Mouse (Mus musculus) stomach, postnatal 0 days (tissue): ENCODE data around the gene Vmn2r70. TPM values are rescaled to one million over a fixed set of nuclear protein-coding genes. Genes with fewer than 3 reads are reported as not detected.

Experiments used
- ATAC-seq: fragments of 200-750 bp; cut with Nextera tagmentation; 2 replicates; pipeline ENCODE4 v1.8.0; 2017; ENCODE audit not compliant: low FRiP score, low TSS enrichment
- DNase-seq: peaks from one replicate; pipeline ENCODE4 v3.0.0-alpha.2; 2016; ENCODE audit warnings: low spot score
- H3K27ac ChIP-seq: fragments of 300-500 bp; sonication (generic); replicated peaks from 2 replicates; pipeline ENCODE4 v1.5.1; 2014; ENCODE audit warnings: mild to moderate bottlenecking, control low read depth
- H3K27me3 ChIP-seq: fragments of 300-500 bp; sonication (generic); 2 replicates; pipeline ENCODE4 v1.6.1; 2014; ENCODE audit warnings: low read length; ENCODE audit not compliant: control insufficient read depth, insufficient read depth
- H3K36me3 ChIP-seq: fragments of 300-500 bp; sonication (generic); 2 replicates; pipeline ENCODE4 v1.6.1; 2014; ENCODE audit warnings: low read length, mixed read lengths; ENCODE audit not compliant: control insufficient read depth, insufficient read depth
- H3K4me1 ChIP-seq: fragments of 300-500 bp; sonication (generic); replicated peaks from 2 replicates; pipeline ENCODE4 v1.6.1; 2014; ENCODE audit warnings: antibody characterized with exemption; ENCODE audit not compliant: control insufficient read depth, insufficient read depth
- H3K4me2 ChIP-seq: fragments of 300-500 bp; sonication (generic); replicated peaks from 2 replicates; pipeline ENCODE4 v1.6.1; 2014; ENCODE audit warnings: low read depth, mild to moderate bottlenecking, control low read depth, moderate library complexity
- H3K4me3 ChIP-seq: fragments of 300-500 bp; sonication (generic); 2 replicates; pipeline ENCODE4 v1.5.1; 2014; ENCODE audit warnings: low read depth, low read length, control low read depth
- H3K9ac ChIP-seq: fragments of 300-500 bp; sonication (generic); 2 replicates; pipeline ENCODE4 v1.6.1; 2014; ENCODE audit warnings: mild to moderate bottlenecking, low read length, control low read depth, mixed read lengths
- H3K9me3 ChIP-seq: fragments of 300-500 bp; sonication (generic); 2 replicates; pipeline ENCODE4 v1.6.1; 2016; ENCODE audit warnings: low read length; ENCODE audit not compliant: control insufficient read depth
- CTCF ChIP-seq: IDR thresholded peaks from 2 replicates; pipeline ENCODE4 v1.5.1; 2016; ENCODE audit warnings: antibody characterized with exemption, low read depth, mild to moderate bottlenecking, moderate library complexity
- EP300 ChIP-seq: optimal IDR thresholded peaks from 2 replicates; pipeline ENCODE3; 2016; ENCODE audit warnings: antibody characterized with exemption
- WGBS: fragments of 180-500 bp; shearing (Covaris S2); extraction: QIAGEN DNeasy Blood & Tissue Kit; methylation state at CpG from one replicate; pipeline ENCODE4 v1.1.7; 2014; 5-methylcytosine and 5-hydroxymethylcytosine counted together
- polyA plus RNA-seq: library from polyadenylated mRNA; unstranded; fragments of >200 nt; fragmentation: Nextera tagmentation; extraction: Ambion mirVana; gene quantifications from 2 replicates; pipeline ENCODE4 v1.2.1, GENCODE M21; 2015

Gene Vmn2r70
- not detected in 2 replicates for polyA plus RNA-seq

DNA sequence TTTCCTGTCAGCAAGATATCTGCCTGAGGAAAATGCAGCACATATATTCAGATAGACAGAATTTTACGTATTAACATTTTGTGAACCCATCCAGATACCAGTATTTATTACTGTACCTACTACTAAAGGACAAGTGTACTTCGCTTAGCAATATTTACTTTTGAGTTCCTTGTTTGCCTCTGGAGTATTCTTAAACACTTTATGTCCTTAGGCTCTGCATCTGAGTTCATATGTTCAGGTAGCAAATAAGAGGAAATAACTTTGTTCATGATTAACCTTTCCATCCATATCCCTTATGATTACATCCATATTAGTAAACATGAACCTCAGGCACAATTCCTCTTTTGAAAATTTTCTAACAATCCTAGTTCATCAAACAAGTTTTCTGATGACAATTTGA lies at the start of gene Vmn2r70:
Gene Vmn2r70, minus strand, starts transcription at position 101 of the 400 bp plus-strand sequence.
- Histone ChIP-seq H3K27ac (no peak within 1 kb of the TSS), H3K9me3 (no peaks in the 10 kb centered on the region), H3K4me1 (no peaks in the 10 kb centered on the region), H3K4me3 (no peak within 1 kb of the TSS), H3K4me2 (no peak within 1 kb of the TSS), H3K9ac (no peak within 1 kb of the TSS), H3K27me3 (no peaks in the 10 kb centered on the region), H3K36me3 (no peaks in the 10 kb centered on the region)
- ATAC-seq (no peak), DNase-seq (no peak)
- TF ChIP-seq EP300 (no peak), CTCF (no peak)
- 69% methylated on average over 2 of the region's 2 CpGs for WGBS

DNA sequence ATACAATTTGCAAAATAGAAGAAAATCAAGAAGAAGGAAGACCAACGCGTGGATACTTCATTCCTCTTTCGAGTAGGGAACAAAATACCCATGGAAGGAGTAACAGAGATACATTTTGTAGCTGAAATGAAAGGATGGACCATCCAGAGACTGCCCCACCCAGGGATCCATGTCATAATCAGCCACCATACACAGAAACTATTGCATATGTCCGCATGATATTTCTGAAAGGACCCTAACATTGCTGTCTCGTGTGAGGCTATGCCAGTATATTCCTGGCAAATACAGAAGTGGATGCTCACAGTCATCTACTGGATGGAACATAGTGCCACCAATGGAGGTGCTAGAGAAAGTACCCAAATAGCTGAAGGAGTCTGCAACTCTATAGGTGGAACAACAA lies 6.2 kb downstream of the Vmn2r70 start, which contains the start of gene Vmn2r71:
Gene Vmn2r71, plus strand, starts transcription at position 301 of the 400 bp plus-strand sequence.
- H3K9me3 ChIP-seq: no peaks in the 10 kb centered on the region
- TF ChIP-seq EP300: no peak
- no peaks in the 10 kb centered on the region for H3K27me3 ChIP-seq
- no peaks in the 10 kb centered on the region for H3K4me1 ChIP-seq
- 79% methylated on average over 5 of the region's 5 CpGs for WGBS
- no peak within 1 kb of the TSS for H3K27ac ChIP-seq
- no peak within 1 kb of the TSS for H3K9ac ChIP-seq
- no peak within 1 kb of the TSS for H3K4me2 ChIP-seq
- DNase-seq (no peak), ATAC-seq (no peak)
- H3K36me3 ChIP-seq: no peaks in the 10 kb centered on the region
- no peak within 1 kb of the TSS for H3K4me3 ChIP-seq

DNA sequence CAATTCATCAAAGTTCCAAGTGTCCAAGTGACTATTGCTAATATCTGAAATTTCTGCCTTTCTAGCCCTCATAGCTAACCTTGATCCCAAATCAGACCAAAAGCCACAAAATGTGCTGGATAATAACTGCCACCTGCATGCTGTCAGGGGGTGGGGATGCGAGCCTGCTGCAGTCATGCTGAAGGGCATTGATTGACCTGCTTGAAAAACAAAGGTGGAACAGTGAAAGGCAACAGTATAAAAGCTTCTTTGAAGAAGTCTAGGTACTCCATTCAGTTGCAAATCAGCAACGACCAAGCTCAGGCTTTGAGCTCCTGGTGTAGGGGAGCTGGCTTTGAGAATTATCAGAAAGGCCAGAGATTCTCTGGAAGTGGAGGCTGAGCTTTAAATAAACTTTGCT lies 25.9 kb downstream of the Vmn2r70 start:
- H3K9me3 ChIP-seq: no peaks in the 10 kb centered on the region
- no peak overlapping the region for H3K27ac ChIP-seq
- WGBS: 65% methylated on average over 2 of the region's 2 CpGs
- DNase-seq (no peak), ATAC-seq (no peak)
- no peaks in the 10 kb centered on the region for H3K27me3 ChIP-seq
- no peaks in the 10 kb centered on the region for H3K4me1 ChIP-seq
- no peak overlapping the region for H3K4me2 ChIP-seq
- no peak overlapping the region for H3K4me3 ChIP-seq
- no peaks in the 10 kb centered on the region for H3K36me3 ChIP-seq
- no peak for TF ChIP-seq CTCF
- no peak for TF ChIP-seq EP300
- H3K9ac ChIP-seq: no peak overlapping the region

DNA sequence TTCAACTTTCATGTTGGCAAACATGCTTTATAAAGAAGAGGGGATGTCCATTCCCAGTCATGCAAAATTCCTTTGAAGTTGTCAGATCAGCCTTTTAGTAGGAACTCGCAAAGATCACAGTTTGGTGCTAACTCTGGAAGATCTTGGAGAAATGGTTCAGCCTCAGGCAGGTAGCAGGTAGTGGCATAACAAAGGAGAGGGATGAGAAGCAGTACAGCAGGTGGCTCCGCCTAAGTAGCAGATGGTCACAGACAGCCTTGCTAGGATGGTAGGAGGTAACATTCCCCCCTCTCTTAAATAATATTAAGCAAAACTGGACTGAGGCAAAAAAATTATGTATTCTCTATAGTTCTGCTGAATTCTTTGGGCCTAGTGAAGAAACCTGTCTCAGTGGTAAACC lies 26.9 kb downstream of the Vmn2r70 start:
- Histone ChIP-seq H3K4me3 (no peak overlapping the region), H3K9me3 (no peaks in the 10 kb centered on the region), H3K27ac (no peak overlapping the region), H3K4me2 (no peak overlapping the region), H3K4me1 (no peaks in the 10 kb centered on the region), H3K27me3 (no peaks in the 10 kb centered on the region), H3K9ac (no peak overlapping the region), H3K36me3 (no peaks in the 10 kb centered on the region)
- WGBS: 93% methylated on average over 2 of the region's 2 CpGs
- ATAC-seq (no peak), DNase-seq (no peak)
- TF ChIP-seq EP300 (no peak), CTCF (no peak)

Other genes starting within 250 kb of the Vmn2r70 start
- not detected in 2 replicates for gene Vmn2r69, start 153.3 kb downstream of the Vmn2r70 start, polyA plus RNA-seq
- gene Vmn2r71, start 6.1 kb downstream of the Vmn2r70 start, polyA plus RNA-seq: not detected in 2 replicates
- not detected in 2 replicates for gene Vmn2r72, start 185.9 kb upstream of the Vmn2r70 start, polyA plus RNA-seq